Mouse (Mus musculus) cerebellum, postnatal 25 days (tissue): ENCODE data around the gene 1700008P02Rik.
"Not testable (repeated sequence)": the region's sequence is repeated elsewhere in the genome, so short reads cannot be mapped to it uniquely, and the experiment has no call there.

Experiments used
- DNase-seq, 2 experiments: peaks; one replicate each; pipeline ENCODE4 v3.0.0; 2021; ENCODE audit warnings: mixed read lengths in 2 of 2

The 1700008P02Rik gene

DNA sequence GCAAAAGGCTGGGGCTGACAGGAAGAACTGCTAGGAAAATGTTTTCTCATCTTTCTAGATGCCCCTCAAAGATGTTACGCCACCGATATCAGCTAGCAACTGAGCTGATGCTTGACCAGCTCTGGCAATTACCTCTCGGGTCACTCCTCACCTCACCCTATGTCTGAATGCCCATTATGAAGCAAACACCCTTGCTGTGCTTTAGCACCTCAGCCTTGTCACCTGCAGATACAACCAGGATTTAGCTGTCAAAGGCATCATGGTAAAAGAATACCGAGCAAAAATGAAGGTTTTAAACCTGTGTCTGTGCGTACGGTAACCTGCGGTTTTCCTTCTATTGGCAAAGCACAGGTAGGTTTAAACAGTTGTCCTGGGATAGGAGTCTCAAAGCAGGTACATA, at the start of gene 1700008P02Rik:
1700008P02Rik (minus strand) TSS at position 101 of the 400 bp plus-strand sequence.
- DNase-seq = no peak

- no peak for DNase-seq
Observed at GRCm38 (mm10) chr3:6649411-6649810, 29.2 kb upstream of the 1700008P02Rik start.

GRCm38 (mm10) chr3:6638151-6638550, 17.9 kb upstream of the 1700008P02Rik start:
- DNase-seq = not testable (repeated sequence)

GRCm38 (mm10) chr3:6634256-6634655, 14.0 kb upstream of the 1700008P02Rik start:
- DNase-seq = no peak

DNA sequence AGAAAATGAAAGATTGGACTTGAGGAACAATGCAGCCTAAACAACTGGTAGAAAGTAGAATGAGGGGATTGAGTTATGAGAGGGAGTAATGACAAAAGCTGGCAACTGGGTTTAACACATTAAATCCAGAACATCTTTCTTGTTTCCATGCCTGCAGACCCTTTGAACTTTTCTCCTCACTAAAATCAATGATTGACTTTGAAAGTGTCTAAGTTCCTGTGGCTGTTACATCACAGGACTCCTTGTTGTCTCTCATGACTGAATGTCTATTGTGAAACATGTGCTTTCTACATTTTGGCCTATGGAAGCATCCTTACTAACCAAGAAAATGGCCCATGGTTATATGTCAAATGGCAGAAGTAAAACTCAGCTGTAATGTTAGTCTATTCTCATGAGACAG, 2.4 kb downstream of the 1700008P02Rik start:
- DNase-seq = no peak
